Mouse (Mus musculus) spleen, postnatal 14 days (tissue): ENCODE data around the gene Hsd17b13.

ENCODE experiments used
- DNase-seq, 2 experiments: peaks; one replicate each; pipeline ENCODE4 v3.0.0; 2021 to 2022; ENCODE audit warnings: low spot score in 2 of 2

Gene Hsd17b13

GRCm38 (mm10) chr5:103923755-103924154, 53.5 kb downstream of the Hsd17b13 start:
- DNase-seq = no peak

GRCm38 (mm10) chr5:103923101-103923500, 54.1 kb downstream of the Hsd17b13 start:
- DNase-seq = no peak

- no peak for DNase-seq
Observed at GRCm38 (mm10) chr5:103922436-103922835, 54.8 kb downstream of the Hsd17b13 start.

GRCm38 (mm10) chr5:103919497-103919896, 57.7 kb downstream of the Hsd17b13 start:
- no peak for DNase-seq

- no peak for DNase-seq
Observed at GRCm38 (mm10) chr5:103918233-103918632, 59.0 kb downstream of the Hsd17b13 start.

GRCm38 (mm10) chr5:103917357-103917895, 59.8 kb downstream of the Hsd17b13 start:
- DNase-seq = no peak

GRCm38 (mm10) chr5:103916595-103917356, 60.4 kb downstream of the Hsd17b13 start:
- no peak for DNase-seq

GRCm38 (mm10) chr5:103914335-103915226, 62.6 kb downstream of the Hsd17b13 start:
- DNase-seq = no peak

- no peak for DNase-seq
Observed at GRCm38 (mm10) chr5:103913150-103913549, 64.1 kb downstream of the Hsd17b13 start.

- no peak for DNase-seq
Observed at GRCm38 (mm10) chr5:103911555-103911954, 65.7 kb downstream of the Hsd17b13 start.

GRCm38 (mm10) chr5:103910748-103911409, 66.3 kb downstream of the Hsd17b13 start, which contains the start of gene Klhl8:
Gene Klhl8, minus strand, starts transcription at chr5:103911259.
- peak; percentile 53 to 70 for DNase-seq

GRCm38 (mm10) chr5:103910156-103910555, 67.1 kb downstream of the Hsd17b13 start:
- no peak for DNase-seq

GRCm38 (mm10) chr5:103909466-103909865, 67.7 kb downstream of the Hsd17b13 start:
- no peak for DNase-seq

GRCm38 (mm10) chr5:103908851-103909250, 68.4 kb downstream of the Hsd17b13 start:
- DNase-seq = no peak

- no peak for DNase-seq
Observed at GRCm38 (mm10) chr5:103907844-103908243, 69.4 kb downstream of the Hsd17b13 start.

GRCm38 (mm10) chr5:103906173-103906572, 71.0 kb downstream of the Hsd17b13 start:
- no peak for DNase-seq
